Mouse (Mus musculus) gastrocnemius, postnatal 36 days (tissue): ENCODE data around the gene H2al1h. TPM values are rescaled to one million over a fixed set of nuclear protein-coding genes. Genes with fewer than 3 reads are reported as not detected.

Experiments used
- total RNA-seq, 2 experiments: library from RNA; stranded (reverse); gene quantifications; 2 replicates each; pipeline ENCODE4 v1.2.3; 2021

Gene H2al1h
- total RNA-seq, 2 experiments from 2014 or later, result not detected

Other genes with a start within 250 kb of the H2al1h start
- not detected for gene H2al1a, start 22.2 kb upstream of the H2al1h start, total RNA-seq
- not detected for gene H2al1b, start 19.1 kb upstream of the H2al1h start, total RNA-seq
- gene H2al1c, start 15.8 kb upstream of the H2al1h start, total RNA-seq, result not detected
- gene H2al1d, start 12.7 kb upstream of the H2al1h start, total RNA-seq, result not detected
- not detected for gene H2al1e, start 9.6 kb upstream of the H2al1h start, total RNA-seq
- gene H2al1f, start 6.3 kb upstream of the H2al1h start, total RNA-seq, result not detected
- gene H2al1g, start 3.2 kb upstream of the H2al1h start, total RNA-seq, result not detected
- not detected for gene H2al1i, start 3.2 kb downstream of the H2al1h start, total RNA-seq
- not detected for gene H2al1j, start 6.3 kb downstream of the H2al1h start, total RNA-seq